Mouse (Mus musculus) limb, embryonic 12.5 days (tissue): Measurements from ENCODE around the gene Tpst2. TPM values are rescaled to one million over a fixed set of nuclear protein-coding genes. Genes with fewer than 3 reads are reported as not detected.
A peak's percentile ranks its signal among the peaks of the same experiment; 100 is the strongest.

ENCODE experiments used
- ATAC-seq: fragments of 200-750 bp; cut with Nextera tagmentation; 2 replicates; pipeline ENCODE4 v1.8.0; 2017; ENCODE audit warnings: low read depth, moderate TSS enrichment; ENCODE audit not compliant: insufficient number of reproducible peaks, insufficient read depth, low FRiP score, low TSS enrichment
- H3K27ac ChIP-seq: fragments of 300-500 bp; sonication (generic); 2 replicates; pipeline ENCODE4 v1.5.1; 2016; ENCODE audit warnings: mild to moderate bottlenecking, moderate library complexity
- H3K27me3 ChIP-seq: fragments of 300-500 bp; sonication (generic); 2 replicates; pipeline ENCODE4 v1.6.1; 2016; ENCODE audit warnings: mild to moderate bottlenecking, moderate library complexity
- H3K36me3 ChIP-seq: fragments of 300-500 bp; sonication (generic); 2 replicates; pipeline ENCODE4 v1.6.1; 2016; ENCODE audit warnings: mild to moderate bottlenecking, moderate library complexity
- H3K4me1 ChIP-seq: fragments of 300-500 bp; sonication (generic); replicated peaks from 2 replicates; pipeline ENCODE4 v1.6.1; 2016
- H3K4me2 ChIP-seq: fragments of 300-500 bp; sonication (generic); 2 replicates; pipeline ENCODE4 v1.6.1; 2016; ENCODE audit warnings: mild to moderate bottlenecking, moderate library complexity
- H3K4me3 ChIP-seq: fragments of 300-500 bp; sonication (generic); replicated peaks from 2 replicates; pipeline ENCODE4 v1.5.1; 2016; ENCODE audit warnings: mild to moderate bottlenecking
- H3K9ac ChIP-seq: fragments of 300-500 bp; sonication (generic); replicated peaks from 2 replicates; pipeline ENCODE4 v1.6.1; 2016; ENCODE audit warnings: mild to moderate bottlenecking, moderate library complexity
- H3K9me3 ChIP-seq: fragments of 300-500 bp; sonication (generic); 2 replicates; pipeline ENCODE4 v1.6.1; 2016; ENCODE audit warnings: mild to moderate bottlenecking, moderate library complexity
- WGBS: fragments of 180-500 bp; shearing (Covaris S2); methylation state at CpG from one replicate; pipeline ENCODE4 v1.1.7; 2016; 5-methylcytosine and 5-hydroxymethylcytosine counted together
- polyA plus RNA-seq: library from polyadenylated mRNA; unstranded; fragments of >200 nt; fragmentation: Nextera tagmentation; extraction: Ambion mirVana; gene quantifications from 2 replicates; pipeline ENCODE4 v1.2.1, GENCODE M21; 2016

The Tpst2 gene
- polyA plus RNA-seq, 1 experiment from 2014 or later = 35.9 TPM

DNA sequence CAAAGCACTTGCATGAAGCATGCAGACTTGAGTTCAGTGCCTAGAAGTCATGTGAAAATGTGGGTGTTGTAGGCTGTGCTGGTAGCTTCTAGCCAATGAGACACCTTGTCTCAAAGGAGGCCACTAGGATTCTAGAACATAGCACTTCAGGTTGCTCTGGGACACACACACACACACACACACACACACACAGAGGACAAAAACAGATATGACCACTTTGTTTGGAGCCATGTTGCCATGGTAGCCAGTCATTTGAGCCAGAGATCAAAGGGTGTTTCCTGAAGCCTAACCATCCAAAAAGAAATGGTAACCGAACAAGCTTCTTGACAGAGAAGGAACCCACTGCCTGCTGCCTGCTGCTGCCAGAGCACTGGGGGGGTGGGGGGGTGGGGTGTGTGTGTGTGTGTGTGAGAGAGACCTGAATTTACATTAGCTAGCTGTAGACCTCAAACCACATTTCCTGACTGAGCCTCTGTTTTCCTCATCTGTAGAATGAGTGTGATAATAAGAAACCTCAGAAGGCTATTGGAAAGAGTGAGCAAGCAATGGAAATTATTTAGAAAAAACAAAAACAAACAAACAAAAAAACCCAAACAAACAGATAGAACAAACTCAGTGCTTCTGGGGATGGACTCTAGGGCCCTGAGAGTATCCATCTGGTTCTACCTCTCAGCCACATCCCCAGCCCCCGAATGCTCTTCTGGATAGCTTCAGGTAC is 2.6 kb upstream of the Tpst2 start:
- peaks cover 37% of the 10 kb centered on the region for H3K4me1 ChIP-seq
- no peaks in the 10 kb centered on the region for H3K9me3 ChIP-seq
- H3K9ac ChIP-seq = no peak overlapping the region
- peaks cover 19% of the 10 kb centered on the region for H3K27me3 ChIP-seq
- no peak overlapping the region for H3K4me3 ChIP-seq
- ATAC-seq = no peak
- no peaks in the 10 kb centered on the region for H3K36me3 ChIP-seq
- no peak overlapping the region for H3K27ac ChIP-seq
- WGBS = 38% methylated on average over 2 of the region's 2 CpGs
- no peak overlapping the region for H3K4me2 ChIP-seq

DNA sequence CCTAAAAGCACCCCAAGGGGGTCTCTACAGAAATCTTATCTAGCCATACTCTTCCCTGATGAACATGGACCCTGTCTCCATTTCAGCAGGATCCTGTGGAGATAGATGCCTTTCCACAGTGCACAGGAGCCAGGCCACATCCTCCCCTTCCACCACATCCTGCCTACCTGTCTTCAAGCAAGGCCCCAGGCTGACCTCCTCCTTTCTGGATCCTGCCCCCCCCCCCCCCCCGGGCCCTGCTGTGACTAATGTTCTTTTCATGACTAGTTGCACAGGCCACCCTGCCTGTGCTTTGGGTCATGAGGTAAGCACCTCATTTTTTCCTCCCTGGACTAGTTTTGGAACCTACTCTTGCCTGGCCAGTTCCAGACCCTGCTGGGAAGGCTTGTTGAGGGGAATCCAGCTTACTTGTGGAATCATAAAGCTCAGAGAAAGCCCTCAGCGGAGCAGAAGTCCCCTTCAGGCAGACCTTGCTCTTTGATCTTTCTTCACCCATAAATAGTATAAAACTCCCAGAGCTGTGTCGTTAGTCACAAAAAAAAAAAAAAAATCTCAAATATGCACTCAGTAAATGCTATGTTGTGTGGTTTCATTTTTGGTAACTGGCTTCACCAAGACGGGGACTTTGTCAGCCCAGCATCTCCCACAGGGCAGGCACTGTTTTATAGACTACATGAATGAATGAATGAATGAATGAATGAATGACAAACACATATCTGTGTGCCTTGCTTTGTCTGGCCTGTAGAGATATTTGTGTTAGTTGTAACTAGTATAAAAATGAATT is 1.3 kb upstream of the Tpst2 start:
- Histone ChIP-seq H3K4me3 (no peak overlapping the region; the same call in 1 of the 2 replicates), H3K36me3 (no peaks in the 10 kb centered on the region), H3K9me3 (no peaks in the 10 kb centered on the region), H3K4me2 (peak overlapping the region; percentile 61), H3K27me3 (peaks cover 9% of the 10 kb centered on the region), H3K27ac (no peak overlapping the region), H3K9ac (0 out of 2 replicates have a peak overlapping the region, but pooled peaks have one; percentile 46), H3K4me1 (peaks cover 40% of the 10 kb centered on the region)
- no peak for ATAC-seq
- WGBS = 34% methylated on average over 4 of the region's 4 CpGs

- under 1% methylated on average over 24 of the region's 24 CpGs for WGBS
- Histone ChIP-seq H3K9ac (peak overlapping the region; percentile 74), H3K4me2 (peak overlapping the region; percentile 69), H3K9me3 (no peaks in the 10 kb centered on the region), H3K27ac (peak overlapping the region; percentile 75), H3K36me3 (no peaks in the 10 kb centered on the region), H3K4me1 (peaks cover 45% of the 10 kb centered on the region), H3K4me3 (peak overlapping the region; percentile 70), H3K27me3 (no peaks in the 10 kb centered on the region)
- peak; percentile 33 for ATAC-seq
Measured at GRCm38 (mm10) chr5:112276907-112277348, 437 bp downstream of the Tpst2 start.

DNA sequence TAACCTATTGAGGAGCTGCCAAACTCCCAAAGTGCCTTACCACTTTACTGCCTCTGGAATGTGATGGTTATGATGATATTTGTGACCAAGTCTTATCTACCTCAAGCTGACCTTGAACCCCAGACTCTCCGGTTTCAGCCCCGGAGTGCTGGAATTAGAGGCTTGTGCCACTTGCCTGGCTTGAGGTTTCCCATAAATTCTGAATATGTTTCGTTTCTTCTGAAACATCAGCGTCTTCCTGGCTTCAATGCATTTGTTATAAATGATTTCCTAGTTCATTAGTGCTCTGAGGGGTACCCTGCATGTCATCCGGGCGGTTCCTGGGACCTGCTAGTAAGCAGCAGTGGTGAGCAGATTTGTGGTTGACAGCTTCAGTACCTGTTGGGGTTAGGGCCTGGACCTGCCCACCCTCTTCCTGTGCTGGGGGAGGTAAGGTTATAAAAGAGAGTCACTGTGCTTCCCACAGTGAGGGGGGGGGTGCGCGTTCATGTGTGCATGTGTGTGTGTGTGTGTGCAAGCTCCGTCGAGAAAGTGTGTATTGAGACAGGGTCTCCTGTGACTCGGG is 1.5 kb downstream of the Tpst2 start:
- Histone ChIP-seq H3K27me3 (no peaks in the 10 kb centered on the region), H3K36me3 (no peaks in the 10 kb centered on the region), H3K27ac (no peak overlapping the region), H3K9me3 (no peaks in the 10 kb centered on the region), H3K4me1 (peaks cover 53% of the 10 kb centered on the region), H3K4me2 (peak overlapping the region; percentile 69), H3K4me3 (0 out of 2 replicates have a peak overlapping the region, but pooled peaks have one; percentile 70), H3K9ac (no peak overlapping the region)
- WGBS = 92% methylated on average over 11 of the region's 11 CpGs
- ATAC-seq = no peak

- H3K9ac ChIP-seq = no peak overlapping the region
- 0 out of 2 replicates have a peak overlapping the region, but pooled peaks have one; percentile 23 for H3K27ac ChIP-seq
- peaks cover 53% of the 10 kb centered on the region for H3K4me1 ChIP-seq
- 88% methylated on average over 17 of the region's 17 CpGs for WGBS
- no peak for ATAC-seq
- no peaks in the 10 kb centered on the region for H3K27me3 ChIP-seq
- 0 out of 2 replicates have a peak, but pooled peaks cover 4% of the 10 kb centered on the region for H3K36me3 ChIP-seq
- no peak overlapping the region for H3K4me2 ChIP-seq
- H3K4me3 ChIP-seq = no peak overlapping the region
- H3K9me3 ChIP-seq = no peaks in the 10 kb centered on the region
Measured at GRCm38 (mm10) chr5:112279181-112280021, 2.9 kb downstream of the Tpst2 start.

DNA sequence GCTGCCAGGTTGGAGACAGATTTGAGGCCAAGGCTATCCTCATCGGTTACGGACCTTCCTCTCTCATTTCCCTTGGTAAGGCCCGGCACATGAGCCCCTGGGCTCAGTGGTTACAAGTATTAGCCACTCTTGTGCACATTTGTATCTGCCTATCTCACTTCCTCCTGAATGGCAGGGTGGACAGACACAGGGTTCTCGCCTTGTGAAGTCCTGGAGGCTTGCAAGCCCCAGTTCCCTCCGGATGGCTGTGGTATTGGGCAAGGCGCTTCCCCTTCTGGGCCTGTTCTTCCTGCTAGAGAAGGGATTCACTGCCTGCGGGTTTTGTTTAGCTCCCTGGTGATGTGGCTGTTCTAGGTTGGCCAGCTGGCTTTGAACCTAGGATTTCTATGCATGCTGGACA is 3.7 kb downstream of the Tpst2 start:
- Histone ChIP-seq H3K9ac (no peak overlapping the region), H3K27ac (no peak overlapping the region), H3K9me3 (no peaks in the 10 kb centered on the region), H3K4me2 (no peak overlapping the region), H3K4me3 (no peak overlapping the region), H3K36me3 (0 out of 2 replicates have a peak, but pooled peaks cover 4% of the 10 kb centered on the region), H3K27me3 (no peaks in the 10 kb centered on the region), H3K4me1 (peaks cover 49% of the 10 kb centered on the region)
- WGBS = 78% methylated on average over 7 of the region's 7 CpGs
- no peak for ATAC-seq

GRCm38 (mm10) chr5:112280863-112281660 is 4.6 kb downstream of the Tpst2 start:
- no peaks in the 10 kb centered on the region for H3K27me3 ChIP-seq
- H3K4me3 ChIP-seq = no peak overlapping the region
- no peak overlapping the region for H3K4me2 ChIP-seq
- peaks cover 47% of the 10 kb centered on the region for H3K4me1 ChIP-seq
- WGBS = 73% methylated on average over 15 of the region's 15 CpGs
- 0 out of 2 replicates have a peak, but pooled peaks cover 4% of the 10 kb centered on the region for H3K36me3 ChIP-seq
- no peak overlapping the region for H3K9ac ChIP-seq
- ATAC-seq = no peak
- H3K9me3 ChIP-seq = no peaks in the 10 kb centered on the region
- H3K27ac ChIP-seq = no peak overlapping the region

DNA sequence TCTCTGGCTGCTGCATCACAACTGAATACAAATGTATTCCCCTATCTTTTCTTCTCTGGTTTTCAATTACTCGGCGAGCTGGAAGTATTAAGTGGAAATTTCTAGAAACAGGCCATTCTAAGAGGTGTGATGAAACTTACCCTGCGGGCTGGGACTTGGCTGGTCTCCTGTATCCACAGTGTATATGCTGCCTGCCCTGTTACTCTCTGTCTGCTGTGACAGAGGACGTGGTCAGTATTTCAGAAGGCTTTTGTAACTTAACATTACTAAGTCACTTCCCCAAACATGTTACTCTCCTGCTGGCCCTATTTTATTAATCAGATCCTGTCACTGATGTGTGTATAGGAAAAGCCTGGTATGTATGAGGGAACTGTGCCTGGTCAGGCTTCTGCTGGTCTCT is 5.2 kb downstream of the Tpst2 start:
- no peak overlapping the region for H3K9ac ChIP-seq
- peaks cover 50% of the 10 kb centered on the region for H3K4me1 ChIP-seq
- no peaks in the 10 kb centered on the region for H3K27me3 ChIP-seq
- H3K4me2 ChIP-seq = no peak overlapping the region
- H3K36me3 ChIP-seq = 0 out of 2 replicates have a peak, but pooled peaks cover 4% of the 10 kb centered on the region
- no peak overlapping the region for H3K27ac ChIP-seq
- no peak overlapping the region for H3K4me3 ChIP-seq
- 87% methylated on average over 4 of the region's 4 CpGs for WGBS
- ATAC-seq = no peak
- no peaks in the 10 kb centered on the region for H3K9me3 ChIP-seq

GRCm38 (mm10) chr5:112282123-112282779 is 5.8 kb downstream of the Tpst2 start:
- no peaks in the 10 kb centered on the region for H3K27me3 ChIP-seq
- H3K36me3 ChIP-seq = 0 out of 2 replicates have a peak, but pooled peaks cover 4% of the 10 kb centered on the region
- no peak overlapping the region for H3K9ac ChIP-seq
- H3K27ac ChIP-seq = no peak overlapping the region
- WGBS = 75% methylated on average over 6 of the region's 6 CpGs
- H3K4me2 ChIP-seq = no peak overlapping the region
- H3K4me1 ChIP-seq = peaks cover 47% of the 10 kb centered on the region
- H3K4me3 ChIP-seq = no peak overlapping the region
- no peaks in the 10 kb centered on the region for H3K9me3 ChIP-seq
- no peak for ATAC-seq
